Mouse (Mus musculus): Measurements from ENCODE around the gene Pnldc1.

Gene Pnldc1

DNA sequence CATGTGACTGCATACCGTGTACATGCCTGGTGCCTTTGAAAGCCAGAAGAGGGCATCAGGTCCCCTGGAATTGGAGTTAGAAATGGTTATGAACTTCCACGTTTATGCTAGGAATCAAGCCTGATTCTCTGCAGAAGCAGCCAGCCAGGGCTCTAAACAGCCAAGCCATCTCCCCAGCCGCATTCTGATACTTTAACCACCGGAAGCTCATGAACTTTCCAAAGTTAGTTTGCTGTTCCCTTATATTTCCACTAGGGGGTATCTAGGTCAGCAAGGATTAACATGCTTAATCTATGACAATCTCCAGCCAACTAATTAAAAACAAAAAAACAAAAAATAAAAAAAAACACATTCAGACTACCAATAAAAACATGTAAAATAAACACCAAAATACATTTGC, 52.0 kb downstream of the Pnldc1 start:
- peak; percentile 65 for DNase-seq (ENCODE audit: low read depth, low spot score)

DNA sequence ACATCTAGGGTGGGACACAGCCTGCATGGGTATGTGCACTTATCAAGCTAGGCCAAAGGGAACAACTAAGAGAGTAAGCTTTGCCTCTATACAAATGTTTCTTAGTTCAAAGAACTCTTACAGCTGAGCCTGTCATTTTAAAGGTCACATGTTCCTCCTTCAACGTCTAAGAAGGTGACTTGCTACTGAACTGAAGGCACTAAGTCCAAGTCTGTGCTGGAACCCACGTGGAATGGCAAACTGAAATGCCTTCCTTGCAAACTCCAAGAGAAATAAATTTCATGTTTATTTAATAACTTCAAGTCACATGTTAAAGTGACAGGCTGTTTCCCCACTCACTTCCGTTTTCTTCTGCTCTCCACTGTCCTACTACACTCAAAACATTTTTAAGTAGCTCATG, 52.6 kb downstream of the Pnldc1 start:
- no peak for DNase-seq (ENCODE audit: low read depth, low spot score)

DNA sequence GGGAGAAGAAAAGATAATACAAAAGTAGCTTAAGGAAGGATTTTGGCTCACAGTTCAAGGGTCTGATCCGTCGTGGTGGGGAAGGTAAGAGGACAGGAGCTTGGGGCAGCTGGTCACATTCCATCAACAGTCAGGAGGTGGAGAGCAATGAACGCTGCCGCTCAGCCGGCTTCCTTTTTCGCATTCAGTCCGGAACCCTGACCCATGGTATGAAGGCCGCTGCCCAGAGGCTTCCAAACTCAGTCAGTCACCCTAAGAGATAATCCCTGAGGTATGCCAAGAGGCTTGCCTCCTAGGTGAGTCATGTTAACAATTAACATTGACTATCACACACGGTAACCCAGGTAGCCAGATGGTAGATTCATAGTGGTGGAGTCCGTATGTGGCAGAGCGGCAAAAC, 55.6 kb downstream of the Pnldc1 start:
- DNase-seq (ENCODE audit: low read depth, low spot score): no peak

GRCm38 (mm10) chr17:12853821-12854220, 56.2 kb downstream of the Pnldc1 start:
- no peak for DNase-seq (ENCODE audit: low read depth, low spot score)

DNA sequence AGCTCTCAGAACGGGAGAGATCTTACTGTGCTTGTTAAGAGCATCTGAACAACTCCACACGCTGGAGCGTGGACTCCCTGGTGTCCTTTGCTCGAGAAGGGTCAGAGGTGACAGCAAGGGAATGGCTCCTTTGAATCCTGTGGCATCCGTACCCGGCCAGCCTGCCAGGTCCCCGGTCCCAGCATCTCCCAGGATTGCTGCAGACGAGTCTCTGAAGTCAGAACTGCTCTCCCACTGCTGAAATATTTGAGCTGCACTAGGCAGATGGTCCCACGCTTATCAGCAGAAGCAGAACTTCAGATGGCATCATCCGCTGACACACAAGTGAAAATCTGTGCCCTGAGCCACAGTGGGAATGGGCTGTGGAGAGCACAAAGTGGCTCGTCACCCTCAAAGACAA, 58.3 kb downstream of the Pnldc1 start:
- DNase-seq (ENCODE audit: low read depth, low spot score): no peak

DNA sequence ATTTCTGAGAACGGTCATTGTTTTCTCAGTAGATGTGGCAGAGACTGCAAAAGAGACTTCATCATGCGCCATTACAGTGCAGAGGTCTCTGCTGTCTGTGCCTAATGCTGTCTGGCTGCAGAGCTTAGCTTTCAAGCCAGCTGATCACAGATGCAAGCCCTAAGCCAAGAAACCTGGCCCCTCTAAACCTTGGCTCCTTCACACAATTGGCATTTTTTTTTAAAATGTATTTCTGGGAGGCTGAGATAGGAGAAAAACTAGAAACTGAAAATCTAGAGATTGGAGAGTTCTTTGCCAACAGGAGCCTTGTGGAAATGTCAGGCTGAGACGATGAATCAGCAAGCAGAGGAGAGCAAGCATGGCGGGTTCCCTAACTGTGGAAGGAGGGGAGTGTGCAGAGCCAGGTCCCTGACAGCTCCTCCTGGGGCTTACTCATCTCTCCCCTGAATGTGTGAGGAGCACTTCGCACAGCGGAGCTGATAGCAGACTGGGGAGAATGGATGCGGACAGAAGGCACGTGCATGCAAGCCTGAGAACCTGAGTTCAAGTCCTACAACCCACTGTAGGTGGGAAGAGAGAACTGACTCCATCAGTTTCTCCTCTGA, 60.1 kb downstream of the Pnldc1 start:
- no peak for DNase-seq (ENCODE audit: low read depth, low spot score)

DNA sequence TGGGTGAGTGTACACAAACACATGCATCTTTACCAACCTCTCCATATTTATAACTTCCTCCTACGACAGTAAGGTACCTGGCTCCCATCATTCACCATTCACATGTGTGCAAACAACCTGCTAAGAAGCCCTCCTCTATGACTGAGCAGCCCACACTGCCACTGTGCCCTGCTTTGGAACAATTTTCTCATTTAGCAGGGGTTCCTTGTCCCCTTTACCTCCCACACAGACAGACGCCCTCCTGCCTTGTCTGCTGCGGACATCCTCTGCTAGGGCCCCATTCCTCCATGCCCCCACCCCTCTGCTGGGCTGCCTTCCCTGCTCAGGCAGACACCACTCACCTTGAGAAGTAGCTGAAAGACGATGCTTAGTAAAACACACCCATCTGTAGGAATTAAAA, 62.3 kb downstream of the Pnldc1 start:
- DNase-seq (ENCODE audit: low read depth, low spot score): no peak

- no peak for DNase-seq (ENCODE audit: low read depth, low spot score)
These were observed 63.6 kb downstream of the Pnldc1 start for GRCm38 (mm10) chr17:12846474-12846873.

DNA sequence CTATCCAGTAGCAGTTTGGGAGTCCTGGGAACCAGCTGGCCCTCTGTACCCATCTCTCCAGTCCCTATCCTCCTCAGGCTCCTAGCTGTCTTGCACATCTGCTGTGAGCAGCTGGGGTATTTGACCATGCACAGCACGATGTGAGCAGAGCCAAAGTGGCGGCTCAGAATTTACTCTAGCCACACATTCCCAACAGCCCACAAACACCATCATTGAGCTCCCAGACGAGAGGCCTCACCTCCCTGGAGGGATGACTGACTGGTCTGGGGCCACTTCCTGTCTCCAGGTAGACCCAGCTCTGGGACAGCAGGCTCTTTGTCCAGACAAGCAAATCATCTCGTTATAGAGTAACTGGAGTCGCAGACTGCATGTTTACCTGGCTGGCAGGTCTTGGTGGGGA, 64.2 kb downstream of the Pnldc1 start:
- no peak for DNase-seq (ENCODE audit: low read depth, low spot score)

- DNase-seq (ENCODE audit: low read depth, low spot score): no peak
These were observed 65.5 kb downstream of the Pnldc1 start for GRCm38 (mm10) chr17:12844540-12844939.

GRCm38 (mm10) chr17:12843826-12844225, 66.2 kb downstream of the Pnldc1 start:
- DNase-seq (ENCODE audit: low read depth, low spot score): no peak

DNA sequence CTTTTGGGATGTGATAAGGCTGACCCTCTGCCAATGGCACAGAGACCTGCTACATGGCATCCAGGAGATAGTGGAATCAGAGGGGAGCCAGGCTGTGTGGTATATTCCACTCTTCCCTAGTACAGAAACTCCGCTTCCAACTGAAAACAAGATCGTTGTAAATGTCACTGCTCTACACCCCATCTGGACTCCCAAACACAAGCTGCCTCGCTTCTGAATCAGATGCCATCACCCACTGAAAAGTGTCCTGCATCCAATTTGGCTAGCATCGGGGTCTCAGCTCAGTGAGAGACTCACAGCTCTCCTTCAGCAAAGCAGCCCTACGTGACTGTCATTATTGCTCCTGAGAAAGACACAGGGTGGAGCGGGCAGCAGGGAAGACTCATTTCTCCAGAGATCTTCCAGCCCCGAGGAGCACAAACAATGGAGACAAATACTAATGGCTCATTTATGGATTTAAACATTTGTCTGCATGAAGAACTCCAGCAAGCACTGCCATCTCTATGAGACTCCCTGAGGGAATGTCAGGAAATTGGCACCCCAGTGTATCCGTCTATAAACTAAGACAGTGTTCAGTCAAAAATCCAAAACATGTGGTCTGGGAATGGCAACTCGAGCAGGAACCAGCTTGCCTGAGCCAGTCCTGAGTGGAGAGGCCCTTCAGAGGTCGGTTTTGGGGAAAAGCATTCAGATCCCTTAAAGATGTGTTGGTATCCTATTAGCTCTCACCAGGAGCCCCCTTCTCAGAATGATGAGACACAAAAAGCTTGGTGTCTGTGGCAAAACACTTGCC, 70.4 kb downstream of the Pnldc1 start:
- DNase-seq (ENCODE audit: low read depth, low spot score): no peak
